Mouse (Mus musculus): Measurements from ENCODE around the gene Psmd7. TPM values are rescaled to one million over a fixed set of nuclear protein-coding genes. Genes with fewer than 3 reads are reported as not detected.

The Psmd7 gene
- polyA plus RNA-seq, 1 experiment from 2014 or later: 254 TPM

- Histone ChIP-seq H3K4me1 (ENCODE audit: control insufficient read depth, insufficient read depth, low read length) (no peaks in the 10 kb centered on the region), H3K9me3 (ENCODE audit: control insufficient read depth, low read depth, low read length) (no peaks in the 10 kb centered on the region), H3K9ac (replicated peaks; ENCODE audit: low read depth, low read length) (no peak overlapping the region), H3K4me3 (ENCODE audit: low read depth, low read length) (no peak overlapping the region), H3K36me3 (ENCODE audit: control insufficient read depth, insufficient read depth, low read length) (no peaks in the 10 kb centered on the region), H3K4me2 (replicated peaks; ENCODE audit: low read depth, low read length) (no peak overlapping the region), H3K27me3 (ENCODE audit: control insufficient read depth, insufficient read depth, low read length) (no peaks in the 10 kb centered on the region), H3K27ac (ENCODE audit: low read length) (no peak overlapping the region)
- no peak for ATAC-seq (ENCODE audit: insufficient number of reproducible peaks, insufficient read depth, low FRiP score, low read depth)
- WGBS: 80% methylated on average over 10 of the region's 10 CpGs
Observed at GRCm38 (mm10) chr8:107618499-107618898, 30.2 kb upstream of the Psmd7 start.

DNA sequence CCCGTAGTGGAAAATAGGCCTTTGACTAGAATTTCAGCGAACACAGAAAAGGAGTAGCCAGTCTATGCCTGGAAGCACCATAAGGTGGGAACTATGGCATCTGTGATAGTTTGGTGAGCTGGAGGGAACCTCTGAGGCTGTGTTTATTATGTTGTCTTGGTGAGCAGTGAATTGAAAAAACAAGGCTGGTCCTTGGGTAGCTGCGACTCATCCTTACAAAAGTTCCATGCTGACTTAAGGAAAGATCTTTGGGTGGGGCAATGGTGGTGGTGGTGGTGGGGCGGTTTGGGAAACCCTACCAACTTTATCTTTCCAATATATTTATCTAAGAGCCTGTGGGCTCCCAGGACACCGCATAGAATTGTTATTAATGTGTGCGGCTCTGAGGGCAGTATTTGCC lies 25.1 kb upstream of the Psmd7 start:
- Histone ChIP-seq H3K9me3 (ENCODE audit: control insufficient read depth, low read depth, low read length) (no peaks in the 10 kb centered on the region), H3K4me1 (ENCODE audit: control insufficient read depth, insufficient read depth, low read length) (no peaks in the 10 kb centered on the region), H3K9ac (replicated peaks; ENCODE audit: low read depth, low read length) (no peak overlapping the region), H3K36me3 (ENCODE audit: control insufficient read depth, insufficient read depth, low read length) (no peaks in the 10 kb centered on the region), H3K27me3 (ENCODE audit: control insufficient read depth, insufficient read depth, low read length) (no peaks in the 10 kb centered on the region), H3K4me3 (ENCODE audit: low read depth, low read length) (no peak overlapping the region), H3K27ac (ENCODE audit: low read length) (no peak overlapping the region), H3K4me2 (replicated peaks; ENCODE audit: low read depth, low read length) (no peak overlapping the region)
- ATAC-seq (ENCODE audit: insufficient number of reproducible peaks, insufficient read depth, low FRiP score, low read depth): no peak
- 80% methylated on average over 6 of the region's 6 CpGs for WGBS

DNA sequence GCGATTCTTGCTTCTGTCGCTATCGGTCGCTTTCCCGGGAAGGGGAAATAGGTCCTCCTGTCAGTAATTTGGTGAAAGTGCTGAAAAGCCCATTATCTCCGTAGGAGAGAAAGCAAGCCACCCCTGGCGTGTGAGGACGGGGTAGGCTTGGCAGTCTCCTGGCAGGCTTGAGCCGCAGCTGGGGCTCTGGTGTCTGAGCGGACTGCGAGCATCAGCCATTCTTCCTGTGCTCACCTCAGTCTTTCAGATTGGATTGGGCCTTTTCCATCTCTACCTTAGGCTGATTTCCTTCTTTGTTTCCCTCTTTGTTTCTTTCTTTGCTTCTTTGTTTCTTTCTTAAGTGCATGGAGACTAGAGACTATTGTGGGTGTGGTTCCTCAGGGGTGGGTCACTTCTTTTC lies 22.6 kb upstream of the Psmd7 start:
- H3K9ac ChIP-seq (replicated peaks; ENCODE audit: low read depth, low read length): no peak overlapping the region
- H3K9me3 ChIP-seq (ENCODE audit: control insufficient read depth, low read depth, low read length): no peaks in the 10 kb centered on the region
- H3K27ac ChIP-seq (ENCODE audit: low read length): no peak overlapping the region
- H3K4me3 ChIP-seq (ENCODE audit: low read depth, low read length): no peak overlapping the region
- H3K4me2 ChIP-seq (replicated peaks; ENCODE audit: low read depth, low read length): no peak overlapping the region
- no peak for ATAC-seq (ENCODE audit: insufficient number of reproducible peaks, insufficient read depth, low FRiP score, low read depth)
- H3K4me1 ChIP-seq (ENCODE audit: control insufficient read depth, insufficient read depth, low read length): no peaks in the 10 kb centered on the region
- WGBS: 60% methylated on average over 11 of the region's 11 CpGs
- H3K36me3 ChIP-seq (ENCODE audit: control insufficient read depth, insufficient read depth, low read length): no peaks in the 10 kb centered on the region
- H3K27me3 ChIP-seq (ENCODE audit: control insufficient read depth, insufficient read depth, low read length): no peaks in the 10 kb centered on the region

GRCm38 (mm10) chr8:107608751-107609150 lies 20.5 kb upstream of the Psmd7 start:
- H3K9me3 ChIP-seq (ENCODE audit: control insufficient read depth, low read depth, low read length): no peaks in the 10 kb centered on the region
- H3K27ac ChIP-seq (ENCODE audit: low read length): no peak overlapping the region
- H3K4me2 ChIP-seq (replicated peaks; ENCODE audit: low read depth, low read length): no peak overlapping the region
- no peaks in the 10 kb centered on the region for H3K4me1 ChIP-seq (ENCODE audit: control insufficient read depth, insufficient read depth, low read length)
- 43% methylated on average over 7 of the region's 7 CpGs for WGBS
- H3K4me3 ChIP-seq (ENCODE audit: low read depth, low read length): no peak overlapping the region
- no peaks in the 10 kb centered on the region for H3K36me3 ChIP-seq (ENCODE audit: control insufficient read depth, insufficient read depth, low read length)
- H3K27me3 ChIP-seq (ENCODE audit: control insufficient read depth, insufficient read depth, low read length): no peaks in the 10 kb centered on the region
- no peak for ATAC-seq (ENCODE audit: insufficient number of reproducible peaks, insufficient read depth, low FRiP score, low read depth)
- H3K9ac ChIP-seq (replicated peaks; ENCODE audit: low read depth, low read length): no peak overlapping the region

DNA sequence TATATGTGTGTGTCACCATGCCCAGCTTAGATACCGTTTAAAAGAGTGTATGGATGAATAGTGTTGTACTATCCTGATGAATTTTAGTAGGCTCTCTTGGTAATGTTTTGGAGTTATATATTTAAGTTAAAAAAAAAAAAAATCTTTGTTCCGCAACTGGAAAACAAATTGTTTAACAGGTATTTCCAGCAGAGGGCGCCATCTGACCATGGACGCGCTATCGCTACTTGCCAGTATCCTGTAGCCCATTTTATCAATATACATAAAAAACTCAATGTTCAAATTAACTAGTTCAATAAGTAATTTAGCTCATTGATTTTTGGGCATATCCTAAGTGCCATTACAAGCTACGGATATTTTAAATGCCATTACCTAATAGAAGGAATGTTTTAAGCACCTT lies 14.8 kb upstream of the Psmd7 start:
- Histone ChIP-seq H3K9ac (replicated peaks; ENCODE audit: low read depth, low read length) (no peak overlapping the region), H3K9me3 (ENCODE audit: control insufficient read depth, low read depth, low read length) (no peaks in the 10 kb centered on the region), H3K27me3 (ENCODE audit: control insufficient read depth, insufficient read depth, low read length) (no peaks in the 10 kb centered on the region), H3K27ac (ENCODE audit: low read length) (no peak overlapping the region), H3K4me1 (ENCODE audit: control insufficient read depth, insufficient read depth, low read length) (no peaks in the 10 kb centered on the region), H3K4me3 (ENCODE audit: low read depth, low read length) (no peak overlapping the region), H3K4me2 (replicated peaks; ENCODE audit: low read depth, low read length) (no peak overlapping the region), H3K36me3 (ENCODE audit: control insufficient read depth, insufficient read depth, low read length) (no peaks in the 10 kb centered on the region)
- WGBS: 3% methylated on average over 7 of the region's 7 CpGs
- no peak for ATAC-seq (ENCODE audit: insufficient number of reproducible peaks, insufficient read depth, low FRiP score, low read depth)

DNA sequence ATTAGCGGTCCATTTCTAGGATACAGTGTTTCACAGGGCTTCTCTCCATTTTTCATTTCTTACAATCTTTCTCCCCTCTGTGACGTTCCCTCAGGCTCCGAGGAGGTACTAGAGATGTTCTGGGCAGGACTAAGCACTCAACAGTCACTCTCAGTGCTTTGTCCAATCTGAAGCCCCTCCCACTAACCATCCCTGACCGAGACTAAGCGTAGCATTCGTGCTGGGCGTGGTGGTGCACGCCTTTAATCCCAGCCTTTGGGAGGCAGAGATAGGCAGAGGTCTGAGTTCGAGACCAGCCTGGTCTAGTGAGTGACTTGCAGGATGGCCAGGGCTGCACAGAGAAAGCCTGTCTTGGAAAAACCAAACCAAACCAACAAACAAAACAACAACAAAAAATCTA lies 11.4 kb upstream of the Psmd7 start:
- Histone ChIP-seq H3K36me3 (ENCODE audit: control insufficient read depth, insufficient read depth, low read length) (no peaks in the 10 kb centered on the region), H3K4me3 (ENCODE audit: low read depth, low read length) (no peak overlapping the region), H3K4me1 (ENCODE audit: control insufficient read depth, insufficient read depth, low read length) (no peaks in the 10 kb centered on the region), H3K27me3 (ENCODE audit: control insufficient read depth, insufficient read depth, low read length) (no peaks in the 10 kb centered on the region), H3K27ac (ENCODE audit: low read length) (no peak overlapping the region), H3K9ac (replicated peaks; ENCODE audit: low read depth, low read length) (no peak overlapping the region), H3K9me3 (ENCODE audit: control insufficient read depth, low read depth, low read length) (no peaks in the 10 kb centered on the region), H3K4me2 (replicated peaks; ENCODE audit: low read depth, low read length) (no peak overlapping the region)
- 86% methylated on average over 9 of the region's 9 CpGs for WGBS
- ATAC-seq (ENCODE audit: insufficient number of reproducible peaks, insufficient read depth, low FRiP score, low read depth): no peak

GRCm38 (mm10) chr8:107597731-107598130 lies 9.5 kb upstream of the Psmd7 start:
- Histone ChIP-seq H3K9ac (replicated peaks; ENCODE audit: low read depth, low read length) (no peak overlapping the region), H3K9me3 (ENCODE audit: control insufficient read depth, low read depth, low read length) (no peaks in the 10 kb centered on the region), H3K36me3 (ENCODE audit: control insufficient read depth, insufficient read depth, low read length) (no peaks in the 10 kb centered on the region), H3K4me3 (ENCODE audit: low read depth, low read length) (no peak overlapping the region), H3K4me2 (replicated peaks; ENCODE audit: low read depth, low read length) (no peak overlapping the region), H3K27ac (ENCODE audit: low read length) (no peak overlapping the region), H3K27me3 (ENCODE audit: control insufficient read depth, insufficient read depth, low read length) (no peaks in the 10 kb centered on the region), H3K4me1 (ENCODE audit: control insufficient read depth, insufficient read depth, low read length) (no peaks in the 10 kb centered on the region)
- WGBS: 77% methylated on average over 1 of the region's 1 CpGs
- no peak for ATAC-seq (ENCODE audit: insufficient number of reproducible peaks, insufficient read depth, low FRiP score, low read depth)

DNA sequence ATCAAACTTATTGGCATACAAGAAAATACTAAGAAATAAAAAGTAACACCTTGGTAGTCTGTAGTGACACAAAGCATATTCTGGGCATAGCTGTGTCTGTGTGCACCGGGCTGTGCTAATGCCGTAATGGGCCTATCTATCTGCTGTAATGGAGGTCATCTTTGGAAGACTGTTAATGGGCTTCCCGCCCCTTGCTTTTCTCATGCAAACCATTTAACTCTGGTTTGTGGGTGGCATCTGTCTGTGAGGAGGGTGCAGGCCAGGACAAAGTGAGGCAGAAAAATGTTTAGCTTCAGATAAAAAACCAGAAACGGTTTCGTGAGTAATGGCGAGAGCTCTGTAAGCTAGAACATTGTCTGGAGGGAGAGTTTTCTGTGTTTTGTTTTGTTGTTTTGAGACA lies 6.6 kb upstream of the Psmd7 start:
- 76% methylated on average over 6 of the region's 6 CpGs for WGBS

GRCm38 (mm10) chr8:107593967-107594729 lies 5.9 kb upstream of the Psmd7 start:
- no peak for ATAC-seq (ENCODE audit: insufficient number of reproducible peaks, insufficient read depth, low FRiP score, low read depth)
- H3K36me3 ChIP-seq (ENCODE audit: control insufficient read depth, insufficient read depth, low read length): no peaks in the 10 kb centered on the region
- 63% methylated on average over 6 of the region's 6 CpGs for WGBS
- no peaks in the 10 kb centered on the region for H3K9me3 ChIP-seq (ENCODE audit: control insufficient read depth, low read depth, low read length)
- no peaks in the 10 kb centered on the region for H3K27me3 ChIP-seq (ENCODE audit: control insufficient read depth, insufficient read depth, low read length)
- no peak overlapping the region for H3K27ac ChIP-seq (ENCODE audit: low read length)
- H3K4me3 ChIP-seq (ENCODE audit: low read depth, low read length): no peak overlapping the region
- H3K4me2 ChIP-seq (replicated peaks; ENCODE audit: low read depth, low read length): no peak overlapping the region
- no peak overlapping the region for H3K9ac ChIP-seq (replicated peaks; ENCODE audit: low read depth, low read length)
- H3K4me1 ChIP-seq (ENCODE audit: control insufficient read depth, insufficient read depth, low read length): no peaks in the 10 kb centered on the region

More for the DNA sequence above, 6.6 kb upstream of the Psmd7 start:
- Histone ChIP-seq H3K9me3 (ENCODE audit: control insufficient read depth, low read depth, low read length) (no peaks in the 10 kb centered on the region), H3K27me3 (ENCODE audit: control insufficient read depth, insufficient read depth, low read length) (no peaks in the 10 kb centered on the region), H3K4me1 (ENCODE audit: control insufficient read depth, insufficient read depth, low read length) (no peaks in the 10 kb centered on the region), H3K4me2 (replicated peaks; ENCODE audit: low read depth, low read length) (no peak overlapping the region), H3K27ac (ENCODE audit: low read length) (no peak overlapping the region), H3K9ac (replicated peaks; ENCODE audit: low read depth, low read length) (no peak overlapping the region), H3K36me3 (ENCODE audit: control insufficient read depth, insufficient read depth, low read length) (no peaks in the 10 kb centered on the region), H3K4me3 (ENCODE audit: low read depth, low read length) (no peak overlapping the region)
- ATAC-seq (ENCODE audit: insufficient number of reproducible peaks, insufficient read depth, low FRiP score, low read depth): no peak
